Mouse (Mus musculus): ENCODE data around the gene Maml2.

DNA sequence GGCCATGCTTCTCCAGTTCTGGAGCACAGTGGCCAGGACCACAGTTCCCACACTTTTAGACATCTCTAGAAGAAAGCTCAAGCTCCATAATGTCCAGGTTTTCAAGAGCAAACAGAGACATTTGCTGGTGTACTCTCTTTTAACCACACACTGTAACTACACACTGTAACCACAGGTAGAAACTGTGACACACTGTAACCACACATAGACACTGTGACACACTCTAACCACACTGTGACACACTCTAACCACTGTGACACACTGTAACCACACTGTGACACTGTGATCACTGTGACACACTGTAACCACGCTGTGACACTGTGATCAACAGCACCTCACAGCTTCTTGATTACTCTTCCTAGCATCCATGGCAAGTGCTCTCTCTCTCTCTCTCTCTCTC is 148.5 kb downstream of the Maml2 start:
- TF ChIP-seq MAFK (IDR thresholded peaks at IDR 0.05; ENCODE audit: insufficient read depth, low read depth, low read length) (no peak), CHD2 (IDR thresholded peaks at IDR 0.05; ENCODE audit: low read depth, low read length) (no peak)
